Mouse (Mus musculus): ENCODE data around the gene Hoxb5. TPM values are rescaled to one million over a fixed set of nuclear protein-coding genes. Genes with fewer than 3 reads are reported as not detected.

Hoxb5 gene
- total and polyA plus RNA-seq, 3 experiments, result 0.04 to 0.22 TPM; not detected in 1

DNA sequence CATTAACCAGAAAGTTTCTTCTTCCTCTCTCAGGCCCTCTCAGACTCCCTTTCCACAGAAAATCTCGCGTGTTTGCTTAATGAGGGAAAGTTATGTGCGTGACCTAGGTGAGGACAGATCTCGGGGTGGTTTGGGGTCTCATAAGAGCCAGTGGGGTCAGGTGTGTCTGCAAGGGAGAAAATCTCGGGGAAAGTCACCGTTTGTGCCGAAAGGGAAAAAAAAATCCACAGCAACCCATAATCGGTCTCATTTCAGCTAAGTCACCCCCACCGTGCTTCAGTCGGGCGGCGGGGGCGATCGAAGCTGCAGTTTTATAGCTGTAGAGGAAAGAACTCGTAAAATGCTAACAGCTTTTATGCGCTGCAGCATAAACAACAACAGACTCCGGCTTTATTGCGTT lies 21.7 kb upstream of the Hoxb5 start:
- TF ChIP-seq TAL1 (conservative IDR thresholded peaks at IDR 0.05; ENCODE audit: low read depth, low read length) (no peak), GATA2 (IDR thresholded peaks at IDR 0.05; ENCODE audit: borderline replicate concordance, low read depth, low read length) (no peak), GATA1 (IDR thresholded peaks at IDR 0.05; ENCODE audit: borderline replicate concordance, low read length) (no peak), POLR2AphosphoS5 (IDR thresholded peaks at IDR 0.05; ENCODE audit: insufficient replicate concordance, low read depth, low read length) (no peak), CTCF (IDR thresholded peaks at IDR 0.05; ENCODE audit: low read depth, low read length) (no peak)
- ATAC-seq (ENCODE audit: extremely low read depth, insufficient number of reproducible peaks, low FRiP score, poor library complexity, severe bottlenecking), result no peak
- Histone ChIP-seq H3K27me3 (ENCODE audit: insufficient read depth, low read length) (peaks cover 80% of the 10 kb centered on the region), H3K4me1 (ENCODE audit: insufficient read depth, low read depth, low read length) (no peaks in the 10 kb centered on the region), H3K36me3 (replicated peaks) (no peaks in the 10 kb centered on the region), H3K4me3 (ENCODE audit: low read depth, low read length) (no peak overlapping the region), H3K9me3 (replicated peaks) (no peaks in the 10 kb centered on the region)
- DNase-seq (ENCODE audit: low spot score), result no peak

DNA sequence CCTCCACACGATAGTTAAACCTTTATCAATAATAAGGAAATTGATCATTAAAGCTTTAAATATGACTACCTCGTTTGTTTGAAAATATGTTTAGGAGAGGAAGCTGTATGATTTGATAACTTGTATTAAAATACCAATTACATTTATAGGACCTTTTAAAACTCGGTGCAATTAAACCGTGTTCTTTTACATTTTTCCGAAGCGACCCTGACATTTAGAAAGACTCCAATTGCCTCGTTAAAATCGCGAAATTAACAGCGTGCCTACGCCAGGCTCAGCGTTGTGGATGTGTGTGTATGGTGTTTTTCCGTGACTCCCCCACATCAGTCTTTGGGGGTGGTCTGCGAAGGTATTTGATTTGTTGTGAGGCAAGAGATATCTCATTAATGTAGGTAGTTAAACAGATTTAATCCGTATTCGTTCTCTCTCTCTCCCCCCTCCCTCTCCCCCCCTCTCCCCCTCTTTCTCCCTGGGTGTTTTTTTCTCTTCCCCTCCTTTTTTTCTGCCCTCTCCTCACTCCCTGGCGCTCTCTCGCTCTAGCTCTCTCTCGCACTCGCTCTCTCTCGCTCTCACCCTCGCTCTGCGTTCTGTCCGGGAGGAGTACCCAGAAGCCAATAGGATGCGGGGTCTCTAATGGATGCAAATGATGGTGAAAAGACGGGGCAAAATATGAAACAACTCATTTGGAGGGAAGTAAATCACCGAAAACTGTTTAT lies 21.1 kb upstream of the Hoxb5 start, which contains the start of gene Hoxb8:
Hoxb8 (plus strand) TSS at position 51 of the 716 bp plus-strand sequence.
- DNase-seq (ENCODE audit: low spot score) (no peak), ATAC-seq (ENCODE audit: extremely low read depth, insufficient number of reproducible peaks, low FRiP score, poor library complexity, severe bottlenecking) (no peak)
- no peaks in the 10 kb centered on the region for H3K4me1 ChIP-seq (ENCODE audit: insufficient read depth, low read depth, low read length)
- H3K9me3 ChIP-seq (replicated peaks), result no peaks in the 10 kb centered on the region
- no peaks in the 10 kb centered on the region for H3K36me3 ChIP-seq (replicated peaks)
- no peak for TF ChIP-seq GATA2 (IDR thresholded peaks at IDR 0.05; ENCODE audit: borderline replicate concordance, low read depth, low read length)
- no peak for TF ChIP-seq CTCF (IDR thresholded peaks at IDR 0.05; ENCODE audit: low read depth, low read length)
- no peak for TF ChIP-seq TAL1 (conservative IDR thresholded peaks at IDR 0.05; ENCODE audit: low read depth, low read length)
- TF ChIP-seq GATA1 (IDR thresholded peaks at IDR 0.05; ENCODE audit: borderline replicate concordance, low read length), result no peak
- TF ChIP-seq POLR2AphosphoS5 (IDR thresholded peaks at IDR 0.05; ENCODE audit: insufficient replicate concordance, low read depth, low read length), result no peak
- H3K27me3 ChIP-seq (ENCODE audit: insufficient read depth, low read length), result peaks cover 80% of the 10 kb centered on the region
- H3K4me3 ChIP-seq (ENCODE audit: low read depth, low read length), result no peak within 1 kb of the TSS

DNA sequence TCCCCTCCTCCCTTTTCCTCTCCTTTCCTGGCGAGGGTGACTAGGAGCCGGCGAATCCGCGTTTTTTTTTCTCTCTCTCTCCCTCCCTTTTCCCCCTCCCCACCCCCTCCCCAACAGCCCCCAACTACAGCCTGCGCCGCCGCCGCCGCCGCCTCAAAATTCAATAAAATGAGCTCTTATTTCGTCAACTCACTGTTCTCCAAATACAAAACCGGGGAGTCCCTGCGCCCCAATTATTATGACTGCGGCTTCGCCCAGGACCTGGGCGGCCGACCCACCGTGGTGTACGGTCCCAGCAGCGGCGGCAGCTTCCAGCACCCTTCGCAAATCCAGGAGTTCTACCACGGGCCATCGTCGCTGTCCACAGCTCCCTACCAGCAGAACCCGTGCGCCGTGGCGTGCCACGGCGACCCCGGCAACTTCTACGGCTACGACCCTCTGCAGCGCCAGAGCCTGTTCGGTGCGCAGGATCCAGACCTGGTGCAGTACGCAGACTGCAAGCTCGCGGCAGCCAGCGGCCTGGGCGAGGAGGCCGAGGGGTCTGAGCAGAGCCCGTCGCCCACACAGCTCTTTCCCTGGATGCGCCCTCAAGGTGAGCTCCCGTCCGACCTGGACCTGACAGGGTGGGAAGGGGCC lies 20.2 kb upstream of the Hoxb5 start:
- Histone ChIP-seq H3K27me3 (ENCODE audit: insufficient read depth, low read length) (peaks cover 81% of the 10 kb centered on the region), H3K9me3 (replicated peaks) (no peaks in the 10 kb centered on the region), H3K4me1 (ENCODE audit: insufficient read depth, low read depth, low read length) (no peaks in the 10 kb centered on the region), H3K36me3 (replicated peaks) (no peaks in the 10 kb centered on the region), H3K4me3 (ENCODE audit: low read depth, low read length) (no peak overlapping the region)
- no peak for DNase-seq (ENCODE audit: low spot score)
- ATAC-seq (ENCODE audit: extremely low read depth, insufficient number of reproducible peaks, low FRiP score, poor library complexity, severe bottlenecking), result no peak
- TF ChIP-seq GATA2 (IDR thresholded peaks at IDR 0.05; ENCODE audit: borderline replicate concordance, low read depth, low read length) (no peak), CTCF (IDR thresholded peaks at IDR 0.05; ENCODE audit: low read depth, low read length) (no peak), GATA1 (IDR thresholded peaks at IDR 0.05; ENCODE audit: borderline replicate concordance, low read length) (no peak), POLR2AphosphoS5 (IDR thresholded peaks at IDR 0.05; ENCODE audit: insufficient replicate concordance, low read depth, low read length) (no peak), TAL1 (conservative IDR thresholded peaks at IDR 0.05; ENCODE audit: low read depth, low read length) (no peak)

DNA sequence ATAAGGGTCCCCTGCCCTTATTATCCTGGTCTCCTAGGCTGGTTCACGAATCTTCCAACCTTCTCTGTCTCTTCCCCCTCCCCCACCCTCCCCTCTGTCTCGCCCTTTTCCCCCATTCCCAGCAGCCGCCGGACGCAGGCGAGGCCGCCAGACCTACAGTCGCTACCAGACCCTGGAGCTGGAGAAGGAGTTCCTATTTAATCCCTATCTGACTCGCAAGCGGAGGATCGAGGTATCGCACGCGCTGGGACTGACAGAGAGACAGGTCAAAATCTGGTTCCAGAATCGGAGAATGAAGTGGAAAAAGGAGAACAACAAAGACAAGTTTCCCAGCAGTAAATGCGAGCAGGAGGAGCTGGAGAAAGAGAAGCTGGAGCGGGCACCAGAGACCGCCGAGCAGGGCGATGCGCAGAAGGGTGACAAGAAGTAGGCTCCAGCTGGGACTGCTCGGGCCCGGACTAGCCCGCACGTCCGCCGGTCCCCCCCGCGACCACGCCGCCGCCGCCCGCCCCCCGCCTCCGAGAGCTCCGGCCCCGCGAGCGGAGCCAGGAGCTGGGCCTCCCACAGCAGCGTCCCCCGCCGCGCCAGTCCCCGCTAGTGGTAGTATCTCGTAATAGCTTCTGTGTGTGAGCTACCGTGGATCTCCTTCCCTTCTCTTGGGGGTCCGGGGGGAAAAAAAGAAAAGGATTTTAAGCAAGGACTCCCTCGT lies 18.9 kb upstream of the Hoxb5 start:
- Histone ChIP-seq H3K36me3 (replicated peaks) (no peaks in the 10 kb centered on the region), H3K4me1 (ENCODE audit: insufficient read depth, low read depth, low read length) (no peaks in the 10 kb centered on the region), H3K27me3 (ENCODE audit: insufficient read depth, low read length) (peaks cover 83% of the 10 kb centered on the region), H3K4me3 (ENCODE audit: low read depth, low read length) (no peak overlapping the region), H3K9me3 (replicated peaks) (no peaks in the 10 kb centered on the region)
- DNase-seq (ENCODE audit: low spot score) (no peak), ATAC-seq (ENCODE audit: extremely low read depth, insufficient number of reproducible peaks, low FRiP score, poor library complexity, severe bottlenecking) (no peak)
- TF ChIP-seq TAL1 (conservative IDR thresholded peaks at IDR 0.05; ENCODE audit: low read depth, low read length) (no peak), CTCF (IDR thresholded peaks at IDR 0.05; ENCODE audit: low read depth, low read length) (no peak), POLR2AphosphoS5 (IDR thresholded peaks at IDR 0.05; ENCODE audit: insufficient replicate concordance, low read depth, low read length) (no peak), GATA2 (IDR thresholded peaks at IDR 0.05; ENCODE audit: borderline replicate concordance, low read depth, low read length) (no peak)

DNA sequence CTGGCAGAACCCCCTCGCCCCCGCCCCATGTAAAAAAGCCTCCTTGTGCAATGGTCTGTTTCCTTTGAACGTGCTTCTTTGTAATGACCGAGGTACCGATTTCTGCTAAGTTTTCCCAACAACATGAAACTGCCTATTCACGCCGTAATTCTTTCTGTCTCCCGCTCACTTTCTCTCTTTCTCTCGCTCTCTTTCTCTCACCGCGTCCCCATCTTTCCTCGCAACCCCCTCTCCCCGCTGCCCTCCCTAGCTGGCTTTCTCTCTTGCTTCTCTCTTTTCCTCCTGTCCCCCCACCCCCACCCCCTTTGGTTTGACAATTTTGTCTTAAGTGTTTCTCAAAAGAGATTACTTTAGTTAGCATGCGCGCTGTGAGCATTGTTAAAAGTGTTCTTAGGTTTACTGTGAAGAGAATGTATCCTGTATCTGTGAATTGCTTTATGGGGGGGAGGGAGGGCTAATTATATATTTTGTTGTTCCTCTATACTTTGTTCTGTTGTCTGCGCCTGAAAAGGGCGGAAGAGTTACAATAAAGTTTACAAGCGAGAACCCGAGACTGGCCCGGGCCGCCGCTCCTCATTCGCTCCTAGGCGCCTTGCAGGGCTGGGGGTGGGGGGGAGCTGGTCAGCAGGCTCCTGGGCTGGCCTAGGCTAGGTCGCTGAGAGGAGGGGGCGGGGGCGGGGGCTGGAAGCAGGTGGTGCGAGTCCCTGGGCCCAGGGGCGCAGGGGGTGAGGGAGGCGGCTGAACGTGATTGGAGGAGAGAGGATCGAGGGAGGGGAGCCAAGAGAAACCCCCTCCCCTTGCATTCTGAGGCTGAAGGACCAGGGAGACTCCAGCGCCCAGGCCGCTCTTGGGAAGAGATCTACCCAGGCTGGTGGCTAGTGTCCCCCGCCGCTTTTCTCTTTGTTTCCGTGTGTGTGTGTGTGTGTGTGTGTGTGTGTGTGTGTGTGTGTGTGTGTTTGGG lies 18.1 kb upstream of the Hoxb5 start:
- no peaks in the 10 kb centered on the region for H3K4me1 ChIP-seq (ENCODE audit: insufficient read depth, low read depth, low read length)
- peaks cover 83% of the 10 kb centered on the region for H3K27me3 ChIP-seq (ENCODE audit: insufficient read depth, low read length)
- DNase-seq (ENCODE audit: low spot score), result no peak
- TF ChIP-seq GATA2 (IDR thresholded peaks at IDR 0.05; ENCODE audit: borderline replicate concordance, low read depth, low read length) (no peak), CTCF (IDR thresholded peaks at IDR 0.05; ENCODE audit: low read depth, low read length) (no peak), GATA1 (IDR thresholded peaks at IDR 0.05; ENCODE audit: borderline replicate concordance, low read length) (no peak), TAL1 (conservative IDR thresholded peaks at IDR 0.05; ENCODE audit: low read depth, low read length) (no peak), POLR2AphosphoS5 (IDR thresholded peaks at IDR 0.05; ENCODE audit: insufficient replicate concordance, low read depth, low read length) (no peak)
- H3K36me3 ChIP-seq (replicated peaks), result no peaks in the 10 kb centered on the region
- no peaks in the 10 kb centered on the region for H3K9me3 ChIP-seq (replicated peaks)
- ATAC-seq (ENCODE audit: extremely low read depth, insufficient number of reproducible peaks, low FRiP score, poor library complexity, severe bottlenecking), result no peak
- no peak overlapping the region for H3K4me3 ChIP-seq (ENCODE audit: low read depth, low read length)
